Mouse (Mus musculus): ENCODE results near the gene Ramp2.

The Ramp2 gene

GRCm38 (mm10) chr11:101245855-101246701, at the start of gene Ramp2:
Ramp2 (plus strand) TSS chr11:101246028.
- no peak for DNase-seq (ENCODE audit: low read depth, low spot score)

GRCm38 (mm10) chr11:101196175-101196574, 49.7 kb upstream of the Ramp2 start:
- DNase-seq (ENCODE audit: low read depth, low spot score) = no peak

DNA sequence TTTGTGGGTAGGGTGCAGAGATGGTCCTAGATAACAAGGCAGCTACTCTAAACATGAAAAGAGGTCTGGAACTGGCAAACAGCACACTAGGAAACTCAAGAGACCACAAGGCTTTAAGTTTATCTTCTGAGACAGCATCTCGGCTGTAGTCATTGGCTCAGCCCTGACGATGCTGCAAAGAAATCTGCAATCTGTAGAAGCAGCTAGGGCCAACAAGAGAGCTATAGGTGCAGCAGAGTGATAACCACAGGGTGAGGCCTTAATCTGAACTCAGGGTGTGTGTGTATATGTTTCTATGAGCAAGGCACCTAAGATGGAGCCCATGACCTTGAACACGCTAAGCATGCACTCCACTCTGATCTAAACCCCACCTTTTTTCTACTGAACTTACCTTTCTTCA, 46.3 kb upstream of the Ramp2 start:
- no peak for DNase-seq (ENCODE audit: low read depth, low spot score)

DNA sequence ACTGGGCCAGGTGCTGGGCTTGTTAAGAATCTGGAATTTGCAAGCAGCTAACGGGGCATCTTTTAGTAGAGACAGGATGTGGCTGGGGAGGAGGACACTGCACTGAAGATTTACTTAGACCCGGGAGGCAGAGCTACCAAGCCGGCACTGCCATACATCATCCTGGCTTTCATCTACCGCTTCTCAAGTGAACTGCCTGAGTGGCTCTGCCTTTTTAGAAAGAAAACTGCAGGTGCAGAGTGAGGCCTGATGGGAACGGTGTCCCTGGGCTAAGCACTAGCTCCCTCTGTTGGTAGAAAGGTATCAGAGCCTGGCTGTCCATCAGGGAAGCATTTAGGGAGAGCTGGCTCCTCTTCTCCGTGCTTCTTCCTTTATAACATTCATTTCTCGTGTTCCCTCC, 44.8 kb upstream of the Ramp2 start:
- peak; percentile 75 for DNase-seq (ENCODE audit: low read depth, low spot score)

DNA sequence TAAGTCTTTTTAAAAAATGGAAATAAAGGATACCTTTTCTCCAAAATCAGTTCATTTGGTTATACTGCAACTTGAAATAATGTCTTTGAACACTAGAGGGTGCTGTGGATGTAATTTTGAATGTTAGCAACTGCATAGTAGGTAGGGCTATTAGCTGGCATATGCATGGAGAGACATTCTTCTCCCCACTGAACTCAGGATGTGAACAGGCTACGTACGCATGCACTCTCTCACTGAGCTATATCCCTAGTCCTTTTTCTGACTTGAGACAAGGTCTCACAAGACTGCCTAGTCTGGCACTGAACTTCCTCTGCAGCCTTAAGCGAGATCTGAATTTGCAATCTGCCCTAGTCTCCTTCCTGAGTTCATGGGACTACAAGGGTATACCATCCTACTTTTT, 33.9 kb upstream of the Ramp2 start:
- peak; percentile 84 for DNase-seq (ENCODE audit: low read depth, low spot score)

DNA sequence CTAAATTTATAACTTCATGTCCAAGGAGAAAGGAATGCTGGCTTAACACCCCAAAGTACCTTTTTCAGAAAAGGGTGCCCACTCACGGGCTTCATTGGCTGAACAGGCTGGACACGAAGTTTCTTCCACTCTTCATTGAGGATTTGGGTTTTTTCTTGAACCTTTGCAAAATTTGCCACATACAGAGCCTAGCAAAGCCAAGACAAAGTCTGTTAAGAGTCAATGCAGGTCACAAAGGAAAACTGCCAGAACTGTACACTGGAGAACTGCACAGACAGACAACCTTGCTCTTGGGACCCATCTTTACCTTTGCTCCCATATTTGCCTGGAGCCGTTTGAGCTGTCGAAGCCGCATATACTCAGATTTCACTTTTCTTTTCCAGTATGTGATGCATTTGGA, 28.9 kb upstream of the Ramp2 start:
- no peak for DNase-seq (ENCODE audit: low read depth, low spot score)

GRCm38 (mm10) chr11:101218436-101219055, 27.3 kb upstream of the Ramp2 start:
- DNase-seq (ENCODE audit: low read depth, low spot score) = no peak

GRCm38 (mm10) chr11:101220853-101221252, 25.0 kb upstream of the Ramp2 start:
- no peak for DNase-seq (ENCODE audit: low read depth, low spot score)

DNA sequence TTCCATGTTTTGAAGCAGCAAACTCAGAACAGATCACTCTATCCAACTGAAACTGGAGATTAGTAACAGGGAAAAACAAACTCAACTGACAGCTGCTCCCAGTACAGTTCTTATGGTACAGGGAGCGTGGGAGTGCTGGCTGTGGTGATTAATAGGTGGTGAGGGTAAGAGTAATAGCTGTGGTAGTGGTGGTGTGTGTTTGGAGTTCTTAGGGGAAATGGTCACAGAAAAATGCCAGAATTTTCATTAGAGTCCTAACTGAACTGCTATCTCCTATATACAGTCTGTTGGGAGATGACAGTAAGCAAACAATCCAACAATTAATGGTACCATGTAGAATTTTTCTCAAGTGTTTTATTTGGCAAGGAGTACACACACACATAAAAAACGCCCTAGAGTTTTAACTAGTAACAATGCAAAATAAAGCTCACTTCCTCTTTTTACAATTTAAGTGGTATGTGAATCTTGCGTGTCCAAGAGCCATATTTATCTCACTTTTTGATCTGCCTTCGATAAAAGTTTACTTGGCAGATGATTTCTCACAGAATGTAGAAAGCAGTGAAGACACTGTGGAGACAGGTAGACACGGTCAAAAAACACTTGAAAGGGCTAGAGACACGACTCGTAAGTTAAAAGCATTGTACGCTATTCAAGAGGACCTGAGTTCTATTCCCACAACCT, 24.4 kb upstream of the Ramp2 start:
- no peak for DNase-seq (ENCODE audit: low read depth, low spot score)

DNA sequence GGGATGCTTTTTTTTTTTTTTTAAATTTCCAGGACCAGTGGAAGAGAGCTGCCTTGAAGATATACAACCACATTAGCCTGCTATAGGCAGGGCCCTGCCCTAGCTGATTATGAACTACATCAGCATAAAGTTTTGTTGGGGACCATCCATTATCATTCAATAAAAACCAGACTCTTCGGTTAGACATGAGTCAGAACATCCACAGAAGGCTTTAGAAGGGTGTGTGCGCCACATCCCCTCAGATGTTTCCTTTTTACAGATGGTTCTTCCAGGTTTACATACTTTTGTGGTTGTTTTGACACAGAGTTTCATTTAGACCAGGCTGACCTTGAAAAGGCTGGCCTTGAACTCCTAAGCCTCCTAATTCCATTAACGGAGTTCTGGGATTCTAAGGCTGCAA, 21.5 kb upstream of the Ramp2 start:
- no peak for DNase-seq (ENCODE audit: low read depth, low spot score)

- DNase-seq (ENCODE audit: low read depth, low spot score) = no peak
These were observed 20.3 kb upstream of the Ramp2 start for GRCm38 (mm10) chr11:101225331-101226064.

DNA sequence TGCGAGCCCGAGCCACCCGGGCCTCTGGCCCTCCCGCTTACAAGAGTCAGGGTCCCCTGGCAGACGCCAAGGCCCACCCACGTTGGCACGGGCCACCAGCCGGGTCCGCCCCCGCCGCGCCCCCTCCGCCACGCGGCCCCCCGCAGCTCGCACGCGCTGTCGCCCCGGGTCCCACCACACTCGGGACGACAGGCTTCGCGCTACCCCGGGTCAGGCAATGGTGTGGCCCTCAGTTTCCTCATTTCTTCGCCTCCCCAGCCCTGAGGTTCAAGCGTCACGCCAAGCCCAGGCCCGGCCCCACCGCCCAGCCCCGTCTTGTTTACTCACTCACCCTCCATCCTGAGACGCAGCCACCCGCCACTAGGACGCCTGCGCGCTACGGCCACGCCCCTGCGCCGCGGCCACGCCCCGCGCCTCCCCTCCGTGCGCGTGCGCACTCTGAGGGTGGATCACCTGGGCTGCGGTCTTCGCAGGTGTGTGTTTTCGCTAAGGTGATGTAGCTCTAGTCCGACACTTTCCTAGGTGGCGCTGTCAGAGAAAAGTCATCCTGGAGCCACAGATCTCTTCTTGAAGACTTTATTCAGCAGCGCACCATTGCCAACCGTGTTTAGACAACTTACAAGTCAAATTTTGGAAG, 19.6 kb upstream of the Ramp2 start, which contains the start of gene Ezh1:
Ezh1 (minus strand) TSS at position 399 of the 637 bp plus-strand sequence.
- DNase-seq (ENCODE audit: low read depth, low spot score) = peak; percentile 77

DNA sequence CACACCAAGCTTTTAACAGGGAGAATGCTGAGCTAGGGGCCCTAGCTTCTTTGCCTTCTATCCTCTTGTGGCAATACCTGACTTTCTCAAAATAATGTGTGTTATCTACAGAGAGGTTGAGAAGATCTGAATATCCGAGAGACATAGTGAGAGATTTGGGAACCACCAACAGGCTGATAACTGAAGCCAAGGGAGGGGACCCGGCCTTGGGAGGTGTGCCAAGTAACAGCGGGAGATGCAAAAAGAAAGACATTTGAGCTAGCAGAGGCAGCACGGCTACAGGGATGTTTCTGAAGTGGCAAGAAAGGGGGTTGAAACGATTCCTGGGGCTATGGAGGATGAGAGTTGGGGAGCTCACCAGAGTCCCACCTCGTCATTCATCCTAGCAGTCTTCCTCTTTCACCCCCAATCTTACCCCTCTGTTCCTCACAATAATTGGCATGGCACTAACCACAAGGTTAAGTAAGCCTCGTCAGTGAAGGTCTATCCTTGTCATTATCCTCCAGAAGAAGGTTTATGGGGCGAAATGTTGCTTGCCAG, 16.4 kb upstream of the Ramp2 start:
- no peak for DNase-seq (ENCODE audit: low read depth, low spot score)

DNA sequence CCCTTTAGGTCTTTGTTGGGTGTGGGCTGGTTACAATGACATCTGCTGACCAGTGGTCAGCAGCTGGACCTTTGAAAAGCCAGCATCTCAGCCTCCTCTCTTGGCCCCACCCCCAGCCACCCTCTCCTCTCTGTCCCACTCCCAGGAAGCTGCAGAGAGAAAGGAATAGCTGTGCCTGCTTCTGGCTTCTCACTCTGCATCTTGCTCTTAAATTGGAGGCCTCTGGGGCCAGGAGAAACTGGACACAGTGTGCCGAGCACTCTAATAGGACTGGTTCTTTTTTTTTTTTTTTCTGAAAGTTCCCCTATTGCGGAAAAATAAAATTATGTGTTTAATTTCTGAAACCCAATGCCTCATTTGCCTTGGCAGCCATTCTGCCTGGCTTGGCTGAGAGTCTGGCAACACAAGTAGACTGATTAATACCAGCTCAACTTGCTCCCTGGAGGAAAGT, 15.7 kb upstream of the Ramp2 start:
- DNase-seq (ENCODE audit: low read depth, low spot score) = no peak

- no peak for DNase-seq (ENCODE audit: low read depth, low spot score)
These were observed 15.3 kb upstream of the Ramp2 start for GRCm38 (mm10) chr11:101230526-101230925.

- DNase-seq (ENCODE audit: low read depth, low spot score) = no peak
These were observed 14.6 kb upstream of the Ramp2 start for GRCm38 (mm10) chr11:101230991-101231871.

GRCm38 (mm10) chr11:101232010-101232839, 13.6 kb upstream of the Ramp2 start:
- peak; percentile 48 for DNase-seq (ENCODE audit: low read depth, low spot score)

DNA sequence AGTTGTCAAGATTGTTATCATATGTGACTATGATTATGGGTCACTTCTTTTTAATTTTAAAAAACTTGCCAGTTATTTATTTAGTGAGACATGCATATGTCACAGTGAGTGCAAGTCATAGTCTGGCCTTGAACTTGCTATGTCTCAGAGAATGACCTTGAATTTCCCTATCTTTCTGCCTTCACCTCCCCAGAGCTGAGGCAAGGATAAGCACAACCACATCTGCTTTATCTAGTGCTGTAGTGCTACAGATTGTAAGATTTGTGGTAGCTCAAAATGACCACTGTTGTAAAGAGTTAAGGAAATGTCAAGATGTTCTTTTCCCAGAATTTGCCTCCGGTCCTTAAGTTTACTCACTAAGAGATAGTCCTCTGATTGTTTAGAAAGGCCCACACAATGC, 12.6 kb upstream of the Ramp2 start:
- DNase-seq (ENCODE audit: low read depth, low spot score) = no peak

DNA sequence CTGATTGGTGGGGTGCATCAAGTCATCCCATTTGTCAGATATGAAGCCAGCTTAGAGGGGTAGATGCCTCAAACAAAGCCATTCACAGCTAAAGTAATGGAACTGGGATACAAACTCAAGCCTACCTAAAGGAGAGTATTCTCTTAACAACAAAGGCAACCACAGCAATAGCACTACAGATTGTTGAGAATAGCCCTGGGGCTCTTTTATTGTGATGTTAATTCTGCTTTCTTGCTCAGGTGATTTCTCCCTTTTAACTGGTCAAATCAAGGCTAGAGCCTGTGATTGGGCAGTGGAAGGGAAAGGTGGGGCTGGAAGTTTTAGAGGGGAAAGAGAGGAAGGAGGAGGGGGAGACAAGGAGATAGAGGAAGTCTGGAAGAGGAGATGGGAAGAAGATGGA, 11.7 kb upstream of the Ramp2 start:
- no peak for DNase-seq (ENCODE audit: low read depth, low spot score)
